Mouse (Mus musculus): Measurements from ENCODE around the gene Prb1.
"Not testable (repeated sequence)": the region's sequence is repeated elsewhere in the genome, so short reads cannot be mapped to it uniquely, and the experiment has no call there.

The Prb1 gene

GRCm38 (mm10) chr6:132210421-132210820 is at the start of gene Prb1:
Gene Prb1, minus strand, starts transcription at chr6:132210521.
- not testable (repeated sequence) for DNase-seq (ENCODE audit: low spot score)
